Comparison of ENCODE assay signal across 7 mouse cellular contexts in genomic region chr6:30692826-30693225, GRCm38 (mm10). TPM values are rescaled to one million over a fixed set of nuclear protein-coding genes. Genes with fewer than 3 reads are reported as not detected.
DNase-seq lines count a peak whose midpoint lies in the region; ATAC-seq and TF ChIP-seq lines count a peak whose summit lies in the region.

No protein-coding gene starts in this region.

- DNase-seq in liver, adult 2 months (ENCODE audit: extremely low read depth, low read depth, low spot score) = peak; percentile 5
- DNase-seq in liver = no peak
- no peak for DNase-seq in hindbrain, postnatal 0 days (ENCODE audit: low spot score)
- DNase-seq in right cerebral cortex, postnatal 25 days = no peak
- DNase-seq in frontal cortex, adult 2 months (ENCODE audit: extremely low spot score in 1 of 2, low spot score in 1 of 2) = no peak

- peak overlapping the region; percentile 70 for H3K4me2 ChIP-seq in hindbrain, postnatal 0 days (ENCODE audit: low read depth, low read length)
- peak overlapping the region; percentile 56 for H3K4me2 ChIP-seq in neural tube, embryonic 13.5 days

- peak overlapping the region; percentile 87 for H3K9ac ChIP-seq in liver, adult 2 months (ENCODE audit: low read depth, low read length)
- peak overlapping the region; percentile 58 for H3K9ac ChIP-seq in hindbrain, postnatal 0 days (replicated peaks; ENCODE audit: low read length)
- H3K9ac ChIP-seq in neural tube, embryonic 13.5 days = peak overlapping the region; percentile 73

- TF ChIP-seq POLR2A in liver, adult 2 months (IDR thresholded peaks at IDR 0.05; ENCODE audit: extremely low read depth, insufficient read depth, low read length) = no peak
- TF ChIP-seq POLR2A in cortical plate, adult 2 months (IDR thresholded peaks at IDR 0.05; ENCODE audit: extremely low read depth, insufficient read depth, low read length) = no peak

- no peaks in the 10 kb centered on the region for H3K9me3 ChIP-seq in hindbrain, postnatal 0 days (ENCODE audit: low read length)
- no peaks in the 10 kb centered on the region for H3K9me3 ChIP-seq in neural tube, embryonic 13.5 days

- TF ChIP-seq CTCF in liver, adult 2 months (IDR thresholded peaks at IDR 0.05; ENCODE audit: low read depth, low read length) = no peak
- TF ChIP-seq CTCF in cortical plate, adult 2 months (IDR thresholded peaks at IDR 0.05; ENCODE audit: extremely low read depth, insufficient read depth, low read length) = no peak
- no peak for TF ChIP-seq CTCF in hindbrain, postnatal 0 days (IDR thresholded peaks at IDR 0.05; ENCODE audit: low read depth)

- WGBS in liver, adult 2 months = 72% methylated on average over 5 of the region's 5 CpGs
- WGBS in hindbrain, postnatal 0 days = 66% methylated on average over 5 of the region's 5 CpGs
- 78% methylated on average over 5 of the region's 5 CpGs for WGBS in neural tube, embryonic 13.5 days

- no peaks in the 10 kb centered on the region for H3K79me2 ChIP-seq in liver, adult 2 months (ENCODE audit: control insufficient read depth, insufficient read depth, low read length)

- no peaks in the 10 kb centered on the region for H3K36me3 ChIP-seq in liver, adult 2 months (ENCODE audit: control insufficient read depth, insufficient read depth, low read length)
- no peaks in the 10 kb centered on the region for H3K36me3 ChIP-seq in hindbrain, postnatal 0 days (ENCODE audit: insufficient read depth, low read length)
- no peaks in the 10 kb centered on the region for H3K36me3 ChIP-seq in neural tube, embryonic 13.5 days

- no peak for ATAC-seq in hindbrain, postnatal 0 days
- no peak; the same call in 1 of the 2 replicates for ATAC-seq in neural tube, embryonic 13.5 days (ENCODE audit: low read depth)

- peak overlapping the region; percentile 95 for H3K4me3 ChIP-seq in liver, adult 2 months (ENCODE audit: insufficient read depth, low read depth, low read length)
- peak overlapping the region; percentile 80 for H3K4me3 ChIP-seq in cortical plate, adult 2 months (ENCODE audit: insufficient read depth, low read length)
- H3K4me3 ChIP-seq in hindbrain, postnatal 0 days (ENCODE audit: low read length) = peak overlapping the region; percentile 57
- H3K4me3 ChIP-seq in neural tube, embryonic 13.5 days = peak overlapping the region; percentile 59

- H3K27me3 ChIP-seq in liver, adult 2 months (ENCODE audit: control insufficient read depth, insufficient read depth, low read length) = no peaks in the 10 kb centered on the region
- H3K27me3 ChIP-seq in hindbrain, postnatal 0 days (ENCODE audit: insufficient read depth, low read length) = no peaks in the 10 kb centered on the region
- H3K27me3 ChIP-seq in neural tube, embryonic 13.5 days = no peaks in the 10 kb centered on the region

- peak overlapping the region; percentile 79 for H3K27ac ChIP-seq in liver, adult 2 months (replicated peaks; ENCODE audit: insufficient read depth, low read depth, low read length)
- H3K27ac ChIP-seq in cortical plate, adult 2 months (ENCODE audit: insufficient read depth, low read length) = peak overlapping the region; percentile 62; the same call in 1 of the 2 replicates
- H3K27ac ChIP-seq in hindbrain, postnatal 0 days = peak overlapping the region; percentile 93
- H3K27ac ChIP-seq in neural tube, embryonic 13.5 days (replicated peaks) = peak overlapping the region; percentile 92

- H3K4me1 ChIP-seq in liver, adult 2 months (ENCODE audit: control insufficient read depth, insufficient read depth, low read length) = peaks cover 5% of the 10 kb centered on the region
- peaks cover 1% of the 10 kb centered on the region; the same call in 1 of the 2 replicates for H3K4me1 ChIP-seq in cortical plate, adult 2 months (ENCODE audit: control insufficient read depth, insufficient read depth, low read length)
- H3K4me1 ChIP-seq in hindbrain, postnatal 0 days (ENCODE audit: insufficient read depth, low read length) = peaks cover 15% of the 10 kb centered on the region
- peaks cover 15% of the 10 kb centered on the region for H3K4me1 ChIP-seq in neural tube, embryonic 13.5 days (replicated peaks)

RNA-seq across cellular contexts. Expression of gene Cep41, which starts 0.7 kb away (rescaled TPM):
- 2.5 TPM in 2 replicates for total RNA-seq in liver, adult 2 months (2014; rRNA removed)
- 1.3 and 1.4 TPM in 2 replicates for polyA plus RNA-seq in liver, adult 2 months (2012; rRNA removed)
- 5.7 and 5.8 TPM in 2 replicates for polyA plus RNA-seq in cortical plate, adult 2 months (2012; rRNA removed)
- 6.1 and 9.8 TPM in 2 replicates for total RNA-seq in hindbrain, postnatal 0 days (2014; rRNA removed)
- 8.2 TPM in 2 replicates for polyA plus RNA-seq in hindbrain, postnatal 0 days (2015; fragmentation: Nextera tagmentation; extraction: Ambion mirVana)
- 12.2 and 17.4 TPM in 2 replicates for polyA plus RNA-seq in neural tube, embryonic 13.5 days (2015; fragmentation: Nextera tagmentation; extraction: Ambion mirVana)
- polyA plus RNA-seq in frontal cortex, adult 2 months (2012; rRNA removed) = 6.1 and 7.6 TPM in 2 replicates

RNA-seq across cellular contexts. Expression of gene Mest, which starts 30.5 kb away (rescaled TPM):
- total RNA-seq in liver, adult 2 months (2014; rRNA removed) = 1.9 and 9.4 TPM in 2 replicates
- 7.1 and 8.6 TPM in 2 replicates for polyA plus RNA-seq in liver, adult 2 months (2012; rRNA removed)
- 41.8 and 47.8 TPM in 2 replicates for polyA plus RNA-seq in cortical plate, adult 2 months (2012; rRNA removed)
- total RNA-seq in hindbrain, postnatal 0 days (2014; rRNA removed) = 237 and 326 TPM in 2 replicates
- 152 and 154 TPM in 2 replicates for polyA plus RNA-seq in hindbrain, postnatal 0 days (2015; fragmentation: Nextera tagmentation; extraction: Ambion mirVana)
- polyA plus RNA-seq in neural tube, embryonic 13.5 days (2015; fragmentation: Nextera tagmentation; extraction: Ambion mirVana) = 431 and 546 TPM in 2 replicates
- 53.9 and 57.8 TPM in 2 replicates for polyA plus RNA-seq in frontal cortex, adult 2 months (2012; rRNA removed)

RNA-seq across cellular contexts. Expression of gene Cpa1, which starts 53.8 kb away (rescaled TPM):
- total RNA-seq in liver, adult 2 months (2014; rRNA removed) = 23.2 and 76.8 TPM in 2 replicates
- 0.26 and 0.58 TPM in 2 replicates for polyA plus RNA-seq in liver, adult 2 months (2012; rRNA removed)
- polyA plus RNA-seq in cortical plate, adult 2 months (2012; rRNA removed) = not detected in 2 replicates
- 0.68 and 0.84 TPM in 2 replicates for total RNA-seq in hindbrain, postnatal 0 days (2014; rRNA removed)
- polyA plus RNA-seq in hindbrain, postnatal 0 days (2015; fragmentation: Nextera tagmentation; extraction: Ambion mirVana) = 0.40 and 0.68 TPM in 2 replicates
- polyA plus RNA-seq in neural tube, embryonic 13.5 days (2015; fragmentation: Nextera tagmentation; extraction: Ambion mirVana) = 0.25 and 0.52 TPM in 2 replicates
- 0.13 TPM in 1 of 2 replicates, not detected in the other for polyA plus RNA-seq in frontal cortex, adult 2 months (2012; rRNA removed)
